Mouse (Mus musculus) E14TG2a.4 (cell line): ENCODE measurements around the gene Trim2.

Experiments used
- CTCF ChIP-seq: conservative IDR thresholded peaks from 2 replicates; pipeline ENCODE4 v1.5.1; 2014; ENCODE audit warnings: low read length
- POU5F1 ChIP-seq: IDR thresholded peaks from 2 replicates; pipeline ENCODE4 v1.6.1; 2014; ENCODE audit warnings: low read length, borderline replicate concordance

DNA sequence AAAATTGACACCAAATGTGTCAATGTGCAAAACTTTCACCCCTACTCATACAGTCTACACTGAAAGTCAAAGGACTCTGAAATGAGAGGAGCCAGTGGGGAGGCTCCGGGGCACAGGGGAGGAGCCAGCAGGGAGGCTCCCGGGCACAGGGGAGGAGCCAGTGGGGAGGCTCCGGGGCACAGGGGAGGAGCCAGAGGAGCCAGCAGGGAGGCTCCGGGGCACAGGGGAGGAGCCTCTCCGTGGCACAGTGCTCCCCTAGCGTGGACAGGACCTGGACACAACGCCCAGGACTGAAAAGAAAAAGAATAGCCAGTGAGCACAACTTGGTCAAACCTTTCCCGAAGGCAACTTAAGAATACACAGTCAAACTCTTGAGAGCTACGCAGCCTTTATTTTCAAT, 171.3 kb downstream of the Trim2 start:
- TF ChIP-seq CTCF (no peak), POU5F1 (no peak)
